Mouse (Mus musculus): Measurements from ENCODE around the gene Kazn. TPM values are rescaled to one million over a fixed set of nuclear protein-coding genes. Genes with fewer than 3 reads are reported as not detected.

Kazn gene
- polyA plus RNA-seq, 1 experiment from 2014 or later: 4.2 TPM

GRCm38 (mm10) chr4:142271506-142271905, 32.3 kb upstream of the Kazn start:
- Histone ChIP-seq H3K4me3 (ENCODE audit: control insufficient read depth in 1 of 2, insufficient read depth in 1 of 2, low read depth in 1 of 2, low read length in 2 of 2) (no peak overlapping the region), H3K4me2 (ENCODE audit: low read length) (no peak overlapping the region), H3K27me3 (ENCODE audit: control insufficient read depth, insufficient read depth, low read length) (no peaks in the 10 kb centered on the region), H3K4me1 (ENCODE audit: control insufficient read depth in 2 of 2, insufficient read depth in 2 of 2, low read length in 2 of 2) (no peaks in the 10 kb centered on the region), H3K9me3 (ENCODE audit: control insufficient read depth, low read length) (peaks cover 5% of the 10 kb centered on the region), H3K36me3 (ENCODE audit: control insufficient read depth, insufficient read depth, low read length) (no peaks in the 10 kb centered on the region), H3K27ac (replicated peaks in 1 of 2; ENCODE audit: control insufficient read depth in 1 of 2, insufficient read depth in 1 of 2, low read depth in 2 of 2, low read length in 2 of 2) (no peak overlapping the region), H3K9ac (ENCODE audit: low read length) (no peak overlapping the region)
- ATAC-seq (ENCODE audit: insufficient number of reproducible peaks, insufficient read depth, low FRiP score, low read depth): no peak
- 68% methylated on average over 3 of the region's 3 CpGs for WGBS

- WGBS: 63% methylated on average over 4 of the region's 4 CpGs
- no peak overlapping the region for H3K4me2 ChIP-seq (ENCODE audit: low read length)
- no peak overlapping the region for H3K9ac ChIP-seq (ENCODE audit: low read length)
- H3K36me3 ChIP-seq (ENCODE audit: control insufficient read depth, insufficient read depth, low read length): no peaks in the 10 kb centered on the region
- no peaks in the 10 kb centered on the region for H3K27me3 ChIP-seq (ENCODE audit: control insufficient read depth, insufficient read depth, low read length)
- peaks cover 5% of the 10 kb centered on the region for H3K9me3 ChIP-seq (ENCODE audit: control insufficient read depth, low read length)
- no peak overlapping the region for H3K27ac ChIP-seq (replicated peaks in 1 of 2; ENCODE audit: control insufficient read depth in 1 of 2, insufficient read depth in 1 of 2, low read depth in 2 of 2, low read length in 2 of 2)
- no peak for ATAC-seq (ENCODE audit: insufficient number of reproducible peaks, insufficient read depth, low FRiP score, low read depth)
- no peak overlapping the region for H3K4me3 ChIP-seq (ENCODE audit: control insufficient read depth in 1 of 2, insufficient read depth in 1 of 2, low read depth in 1 of 2, low read length in 2 of 2)
- 0 out of 4 replicates have a peak, but pooled peaks cover 0 to 2% of the 10 kb centered on the region in 2 experiments for H3K4me1 ChIP-seq (ENCODE audit: control insufficient read depth in 2 of 2, insufficient read depth in 2 of 2, low read length in 2 of 2)
These were observed 28.6 kb upstream of the Kazn start for GRCm38 (mm10) chr4:142267832-142268231.

GRCm38 (mm10) chr4:142267348-142267819, 28.2 kb upstream of the Kazn start:
- ATAC-seq (ENCODE audit: insufficient number of reproducible peaks, insufficient read depth, low FRiP score, low read depth): no peak
- no peaks in the 10 kb centered on the region for H3K27me3 ChIP-seq (ENCODE audit: control insufficient read depth, insufficient read depth, low read length)
- H3K4me1 ChIP-seq (ENCODE audit: control insufficient read depth in 2 of 2, insufficient read depth in 2 of 2, low read length in 2 of 2): 0 out of 4 replicates have a peak, but pooled peaks cover 0 to 2% of the 10 kb centered on the region in 2 experiments
- no peak overlapping the region for H3K4me2 ChIP-seq (ENCODE audit: low read length)
- H3K4me3 ChIP-seq (ENCODE audit: control insufficient read depth in 1 of 2, insufficient read depth in 1 of 2, low read depth in 1 of 2, low read length in 2 of 2): no peak overlapping the region
- no peaks in the 10 kb centered on the region for H3K36me3 ChIP-seq (ENCODE audit: control insufficient read depth, insufficient read depth, low read length)
- H3K9ac ChIP-seq (ENCODE audit: low read length): no peak overlapping the region
- peaks cover 5% of the 10 kb centered on the region for H3K9me3 ChIP-seq (ENCODE audit: control insufficient read depth, low read length)
- WGBS: 22% methylated on average over 4 of the region's 4 CpGs
- no peak overlapping the region for H3K27ac ChIP-seq (replicated peaks in 1 of 2; ENCODE audit: control insufficient read depth in 1 of 2, insufficient read depth in 1 of 2, low read depth in 2 of 2, low read length in 2 of 2)

DNA sequence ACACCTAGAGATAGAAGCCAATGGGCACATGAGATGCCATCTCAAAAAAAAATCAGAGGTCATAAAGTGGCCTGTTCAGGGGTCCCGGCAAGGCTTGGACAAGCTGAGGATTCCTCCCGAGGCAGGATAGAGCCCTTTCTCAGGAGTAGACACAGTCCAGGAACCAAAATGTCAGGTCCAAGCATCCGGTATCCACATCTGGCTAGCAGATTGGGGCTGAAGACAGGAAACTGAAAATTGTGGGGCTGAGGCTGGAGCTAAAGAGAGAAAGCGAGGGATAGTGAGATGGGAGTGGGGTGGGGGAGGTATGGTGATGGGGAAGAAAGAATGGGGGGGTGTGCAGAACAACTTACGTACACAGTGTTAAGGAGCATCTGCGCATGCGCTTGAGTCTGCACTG, 25.1 kb upstream of the Kazn start:
- Histone ChIP-seq H3K4me3 (ENCODE audit: control insufficient read depth in 1 of 2, insufficient read depth in 1 of 2, low read depth in 1 of 2, low read length in 2 of 2) (no peak overlapping the region), H3K36me3 (ENCODE audit: control insufficient read depth, insufficient read depth, low read length) (no peaks in the 10 kb centered on the region)

DNA sequence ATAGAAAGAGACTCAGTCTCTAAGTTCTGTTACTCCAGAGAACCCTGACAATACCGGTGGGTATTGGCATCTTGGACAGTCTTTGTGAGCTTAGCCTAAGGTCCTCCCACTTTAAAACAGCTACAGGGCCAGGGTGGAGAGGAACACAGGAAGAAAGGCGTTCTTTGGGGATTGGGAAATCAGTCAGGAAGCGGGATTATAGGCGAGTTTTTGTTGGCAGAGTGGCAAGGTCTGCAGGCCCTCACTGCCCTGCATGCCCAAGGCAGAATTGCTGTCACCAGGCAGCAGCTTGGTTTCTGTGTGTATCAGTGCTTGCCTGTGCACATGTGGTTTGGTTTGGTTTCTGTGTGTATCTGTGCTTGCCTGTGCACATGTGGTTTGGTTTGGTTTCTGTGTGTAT, 22.5 kb upstream of the Kazn start:
- ATAC-seq (ENCODE audit: insufficient number of reproducible peaks, insufficient read depth, low FRiP score, low read depth): no peak
- no peak overlapping the region for H3K4me2 ChIP-seq (ENCODE audit: low read length)
- H3K27me3 ChIP-seq (ENCODE audit: control insufficient read depth, insufficient read depth, low read length): no peaks in the 10 kb centered on the region
- H3K36me3 ChIP-seq (ENCODE audit: control insufficient read depth, insufficient read depth, low read length): no peaks in the 10 kb centered on the region
- 72% methylated on average over 4 of the region's 4 CpGs for WGBS
- H3K9me3 ChIP-seq (ENCODE audit: control insufficient read depth, low read length): no peaks in the 10 kb centered on the region
- no peak overlapping the region for H3K4me3 ChIP-seq (ENCODE audit: control insufficient read depth in 1 of 2, insufficient read depth in 1 of 2, low read depth in 1 of 2, low read length in 2 of 2)
- H3K27ac ChIP-seq (replicated peaks in 1 of 2; ENCODE audit: control insufficient read depth in 1 of 2, insufficient read depth in 1 of 2, low read depth in 2 of 2, low read length in 2 of 2): no peak overlapping the region
- H3K9ac ChIP-seq (ENCODE audit: low read length): no peak overlapping the region
- 0 out of 4 replicates have a peak, but pooled peaks cover 0 to 2% of the 10 kb centered on the region in 2 experiments for H3K4me1 ChIP-seq (ENCODE audit: control insufficient read depth in 2 of 2, insufficient read depth in 2 of 2, low read length in 2 of 2)

More for the DNA sequence above, 25.1 kb upstream of the Kazn start:
- Histone ChIP-seq H3K27me3 (ENCODE audit: control insufficient read depth, insufficient read depth, low read length) (no peaks in the 10 kb centered on the region), H3K9me3 (ENCODE audit: control insufficient read depth, low read length) (peaks cover 5% of the 10 kb centered on the region), H3K9ac (ENCODE audit: low read length) (no peak overlapping the region), H3K4me2 (ENCODE audit: low read length) (no peak overlapping the region), H3K4me1 (ENCODE audit: control insufficient read depth in 2 of 2, insufficient read depth in 2 of 2, low read length in 2 of 2) (0 out of 4 replicates have a peak, but pooled peaks cover 0 to 2% of the 10 kb centered on the region in 2 experiments), H3K27ac (replicated peaks in 1 of 2; ENCODE audit: control insufficient read depth in 1 of 2, insufficient read depth in 1 of 2, low read depth in 2 of 2, low read length in 2 of 2) (no peak overlapping the region)
- WGBS: 85% methylated on average over 7 of the region's 7 CpGs
- no peak for ATAC-seq (ENCODE audit: insufficient number of reproducible peaks, insufficient read depth, low FRiP score, low read depth)

DNA sequence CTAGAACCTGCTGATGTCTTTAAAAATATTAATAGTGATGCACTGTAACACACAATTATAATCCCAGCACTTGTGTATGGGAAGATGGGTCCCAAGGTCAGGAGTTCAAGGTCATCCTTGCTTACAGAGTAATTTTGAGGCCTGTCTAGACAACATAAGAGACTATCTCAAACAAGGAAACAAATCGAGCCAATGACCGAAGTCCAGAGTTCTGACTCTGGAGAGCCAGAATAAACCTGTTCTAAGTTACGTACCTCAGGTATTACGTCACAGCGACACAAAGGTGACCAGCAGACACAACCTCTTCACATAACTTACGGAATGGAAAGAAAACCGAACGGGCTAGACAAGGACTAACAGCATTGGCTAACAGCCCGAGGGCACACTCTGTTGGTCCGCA, 19.5 kb upstream of the Kazn start:
- H3K27me3 ChIP-seq (ENCODE audit: control insufficient read depth, insufficient read depth, low read length): no peaks in the 10 kb centered on the region
- H3K4me2 ChIP-seq (ENCODE audit: low read length): no peak overlapping the region
- 0 out of 2 replicates have a peak, but pooled peaks cover 3% of the 10 kb centered on the region for H3K9me3 ChIP-seq (ENCODE audit: control insufficient read depth, low read length)
- H3K27ac ChIP-seq (replicated peaks in 1 of 2; ENCODE audit: control insufficient read depth in 1 of 2, insufficient read depth in 1 of 2, low read depth in 2 of 2, low read length in 2 of 2): no peak overlapping the region
- ATAC-seq (ENCODE audit: insufficient number of reproducible peaks, insufficient read depth, low FRiP score, low read depth): no peak
- no peak overlapping the region for H3K9ac ChIP-seq (ENCODE audit: low read length)
- H3K4me1 ChIP-seq (ENCODE audit: control insufficient read depth in 2 of 2, insufficient read depth in 2 of 2, low read length in 2 of 2): no peaks in the 10 kb centered on the region
- 88% methylated on average over 10 of the region's 10 CpGs for WGBS
- no peak overlapping the region for H3K4me3 ChIP-seq (ENCODE audit: control insufficient read depth in 1 of 2, insufficient read depth in 1 of 2, low read depth in 1 of 2, low read length in 2 of 2)
- H3K36me3 ChIP-seq (ENCODE audit: control insufficient read depth, insufficient read depth, low read length): no peaks in the 10 kb centered on the region

DNA sequence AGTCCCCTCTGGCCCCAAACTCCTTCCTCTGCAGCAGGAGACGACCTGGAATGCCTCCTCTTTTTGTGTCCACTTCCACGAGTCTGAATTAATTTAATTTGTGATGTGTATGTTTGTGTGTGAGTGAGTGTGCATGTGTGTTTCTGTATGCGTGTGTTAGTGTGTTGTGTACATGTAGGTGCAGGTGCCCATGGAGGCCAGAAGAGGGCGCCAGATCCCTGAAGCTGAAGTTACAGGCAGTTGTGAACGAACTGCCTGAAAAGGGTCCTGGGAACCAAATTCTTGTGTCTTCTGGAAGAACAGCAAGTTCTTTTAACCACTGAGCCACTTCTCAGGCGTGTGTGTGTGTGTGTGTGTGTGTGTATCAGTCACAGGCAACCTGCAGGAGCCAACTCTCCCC, 14.9 kb upstream of the Kazn start:
- 71% methylated on average over 6 of the region's 6 CpGs for WGBS
- H3K36me3 ChIP-seq (ENCODE audit: control insufficient read depth, insufficient read depth, low read length): no peaks in the 10 kb centered on the region

More for the DNA sequence above, 14.9 kb upstream of the Kazn start:
- 0 out of 2 replicates have a peak, but pooled peaks cover 3% of the 10 kb centered on the region for H3K9me3 ChIP-seq (ENCODE audit: control insufficient read depth, low read length)
- H3K4me2 ChIP-seq (ENCODE audit: low read length): no peak overlapping the region
- no peak for ATAC-seq (ENCODE audit: insufficient number of reproducible peaks, insufficient read depth, low FRiP score, low read depth)
- H3K27me3 ChIP-seq (ENCODE audit: control insufficient read depth, insufficient read depth, low read length): no peaks in the 10 kb centered on the region
- H3K27ac ChIP-seq (replicated peaks in 1 of 2; ENCODE audit: control insufficient read depth in 1 of 2, insufficient read depth in 1 of 2, low read depth in 2 of 2, low read length in 2 of 2): no peak overlapping the region
- H3K9ac ChIP-seq (ENCODE audit: low read length): no peak overlapping the region
- H3K4me1 ChIP-seq (ENCODE audit: control insufficient read depth in 2 of 2, insufficient read depth in 2 of 2, low read length in 2 of 2): peaks cover 2 to 7% of the 10 kb centered on the region in 2 experiments; a peak in 2 of 4 replicates
- no peak overlapping the region for H3K4me3 ChIP-seq (ENCODE audit: control insufficient read depth in 1 of 2, insufficient read depth in 1 of 2, low read depth in 1 of 2, low read length in 2 of 2)

All from heart, embryonic 14.5 days (tissue).